Mouse (Mus musculus) heart, postnatal 0 days (tissue): Measurements from ENCODE around the gene Miga1. TPM values are rescaled to one million over a fixed set of nuclear protein-coding genes. Genes with fewer than 3 reads are reported as not detected.

ENCODE experiments used
- ATAC-seq: fragments of 200-750 bp; cut with Nextera tagmentation; 2 replicates; pipeline ENCODE4 v1.8.0; 2017; ENCODE audit warnings: low read depth, moderate number of reproducible peaks, moderate library complexity; ENCODE audit not compliant: insufficient read depth
- DNase-seq: peaks from one replicate; pipeline ENCODE4 v3.0.0-alpha.2; 2016; ENCODE audit warnings: low spot score
- H3K27ac ChIP-seq: fragments of 300-500 bp; sonication (generic); 2 replicates; pipeline ENCODE4 v1.5.1; 2014; ENCODE audit warnings: low read depth, mild to moderate bottlenecking
- H3K27me3 ChIP-seq: fragments of 300-500 bp; sonication (generic); 2 replicates; pipeline ENCODE4 v1.6.1; 2014; ENCODE audit warnings: low read length, mixed read lengths; ENCODE audit not compliant: control insufficient read depth, insufficient read depth
- H3K36me3 ChIP-seq: fragments of 300-500 bp; sonication (generic); replicated peaks from 2 replicates; pipeline ENCODE4 v1.6.1; 2014; ENCODE audit warnings: low read length, mixed read lengths; ENCODE audit not compliant: control insufficient read depth, insufficient read depth
- H3K4me1 ChIP-seq: fragments of 300-500 bp; sonication (generic); 2 replicates; pipeline ENCODE4 v1.6.1; 2014; ENCODE audit warnings: antibody characterized with exemption; ENCODE audit not compliant: control insufficient read depth, insufficient read depth
- H3K4me2 ChIP-seq: fragments of 300-500 bp; sonication (generic); 2 replicates; pipeline ENCODE4 v1.6.1; 2014; ENCODE audit warnings: low read depth, mild to moderate bottlenecking, low read length, moderate library complexity
- H3K4me3 ChIP-seq: fragments of 300-500 bp; sonication (generic); 2 replicates; pipeline ENCODE4 v1.5.1; 2014; ENCODE audit warnings: low read depth, low read length
- H3K9ac ChIP-seq: fragments of 300-500 bp; sonication (generic); replicated peaks from 2 replicates; pipeline ENCODE4 v1.6.1; 2014; ENCODE audit warnings: low read depth, low read length, mixed read lengths
- H3K9me3 ChIP-seq: fragments of 300-500 bp; sonication (generic); replicated peaks from 2 replicates; pipeline ENCODE4 v1.6.1; 2016; ENCODE audit warnings: low read length; ENCODE audit not compliant: control insufficient read depth
- CTCF ChIP-seq: IDR thresholded peaks from 2 replicates; pipeline ENCODE4 v1.5.1; 2016; ENCODE audit warnings: antibody characterized with exemption, control low read depth, low read depth
- EP300 ChIP-seq: IDR thresholded peaks from 2 replicates; pipeline ENCODE4 v1.6.1; 2016; ENCODE audit warnings: antibody characterized with exemption, low read depth
- WGBS: fragments of 180-500 bp; shearing (Covaris S2); extraction: QIAGEN DNeasy Blood & Tissue Kit; methylation state at CpG from one replicate; pipeline ENCODE4 v1.1.7; 2014; 5-methylcytosine and 5-hydroxymethylcytosine counted together
- polyA plus RNA-seq: library from polyadenylated mRNA; unstranded; fragments of >200 nt; fragmentation: Nextera tagmentation; extraction: Ambion mirVana; gene quantifications from 2 replicates; pipeline ENCODE4 v1.2.1, GENCODE M21; 2015
- total RNA-seq: library from RNA; depleted of rRNA; stranded (reverse); fragments of >200 nt; gene quantifications from 2 replicates; pipeline ENCODE4 v1.2.3, GENCODE M21; 2014; ENCODE audit warnings: low replicate concordance

Gene Miga1
- total and polyA plus RNA-seq, 2 experiments from 2014 or later = 9.0 to 9.8 TPM

GRCm38 (mm10) chr3:152265351-152266035 is 74.7 kb downstream of the Miga1 start:
- WGBS = 2% methylated on average over 58 of the region's 63 CpGs
- Histone ChIP-seq H3K27me3 (no peaks in the 10 kb centered on the region), H3K4me3 (peak overlapping the region; percentile 71), H3K27ac (peak overlapping the region; percentile 99), H3K4me1 (peaks cover 12% of the 10 kb centered on the region; the same call in 1 of the 2 replicates), H3K36me3 (no peaks in the 10 kb centered on the region), H3K4me2 (peak overlapping the region; percentile 63), H3K9ac (peak overlapping the region; percentile 87), H3K9me3 (no peaks in the 10 kb centered on the region)
- DNase-seq (peak; percentile 82), ATAC-seq (peak; percentile 87)
- TF ChIP-seq EP300 (peak; percentile 79; the same call in 1 of the 2 replicates), CTCF (no peak)

GRCm38 (mm10) chr3:152264830-152265229 is 75.4 kb downstream of the Miga1 start:
- no peaks in the 10 kb centered on the region for H3K27me3 ChIP-seq
- H3K9ac ChIP-seq = peak overlapping the region; percentile 87
- H3K27ac ChIP-seq = peak overlapping the region; percentile 99
- ATAC-seq (peak; percentile 15; the same call in 1 of the 2 replicates), DNase-seq (peak; percentile 68)
- no peak for TF ChIP-seq EP300
- TF ChIP-seq CTCF = no peak
- H3K9me3 ChIP-seq = no peaks in the 10 kb centered on the region
- peak overlapping the region; percentile 63 for H3K4me2 ChIP-seq
- no peaks in the 10 kb centered on the region for H3K36me3 ChIP-seq
- peak overlapping the region; percentile 71 for H3K4me3 ChIP-seq
- WGBS = 22% methylated on average over 12 of the region's 12 CpGs
- peaks cover 12% of the 10 kb centered on the region; the same call in 1 of the 2 replicates for H3K4me1 ChIP-seq

GRCm38 (mm10) chr3:152264374-152264773 is 75.8 kb downstream of the Miga1 start:
- peak overlapping the region; percentile 99 for H3K27ac ChIP-seq
- H3K4me3 ChIP-seq = peak overlapping the region; percentile 71
- ATAC-seq (no peak), DNase-seq (no peak)
- TF ChIP-seq EP300 (no peak), CTCF (no peak)
- peaks cover 12% of the 10 kb centered on the region; the same call in 1 of the 2 replicates for H3K4me1 ChIP-seq
- WGBS = 35% methylated on average over 10 of the region's 10 CpGs
- no peaks in the 10 kb centered on the region for H3K9me3 ChIP-seq
- peak overlapping the region; percentile 87 for H3K9ac ChIP-seq
- H3K4me2 ChIP-seq = peak overlapping the region; percentile 63
- H3K36me3 ChIP-seq = no peaks in the 10 kb centered on the region
- no peaks in the 10 kb centered on the region for H3K27me3 ChIP-seq

DNA sequence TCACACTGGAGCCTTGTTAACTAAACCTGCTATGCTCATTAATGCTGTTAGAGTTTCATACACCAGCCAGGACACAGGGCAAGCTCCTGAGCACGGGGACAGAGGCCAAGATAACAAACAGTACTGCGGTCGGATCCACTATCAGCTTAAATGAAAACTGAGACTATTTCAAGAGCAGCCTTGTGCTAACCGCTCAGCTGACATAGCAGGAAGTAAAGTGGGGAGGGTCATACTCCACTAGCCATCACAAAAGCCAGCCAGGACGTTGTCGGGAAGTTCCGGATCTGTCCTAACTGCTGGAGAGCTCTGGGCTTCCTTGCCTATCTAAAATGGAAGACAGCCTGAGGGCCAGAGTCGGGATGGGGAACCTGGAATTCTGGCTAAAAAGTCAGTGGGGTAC is 78.3 kb downstream of the Miga1 start:
- TF ChIP-seq EP300 (peak; percentile 82; the same call in 1 of the 2 replicates), CTCF (no peak)
- ATAC-seq (peak; percentile 37), DNase-seq (peak; percentile 77)
- peak overlapping the region; percentile 99 for H3K27ac ChIP-seq
- H3K4me3 ChIP-seq = peak overlapping the region; percentile 71
- no peaks in the 10 kb centered on the region for H3K9me3 ChIP-seq
- WGBS = 4% methylated on average over 8 of the region's 8 CpGs
- H3K27me3 ChIP-seq = no peaks in the 10 kb centered on the region
- H3K4me2 ChIP-seq = peak overlapping the region; percentile 63
- peak overlapping the region; percentile 87 for H3K9ac ChIP-seq
- H3K36me3 ChIP-seq = 0 out of 2 replicates have a peak, but pooled peaks cover 3% of the 10 kb centered on the region
- H3K4me1 ChIP-seq = peaks cover 17% of the 10 kb centered on the region

GRCm38 (mm10) chr3:152261436-152261835 is 78.8 kb downstream of the Miga1 start:
- Histone ChIP-seq H3K4me1 (peaks cover 14% of the 10 kb centered on the region), H3K4me3 (peak overlapping the region; percentile 71), H3K9me3 (no peaks in the 10 kb centered on the region), H3K36me3 (0 out of 2 replicates have a peak, but pooled peaks cover 3% of the 10 kb centered on the region), H3K4me2 (peak overlapping the region; percentile 63), H3K9ac (peak overlapping the region; percentile 87), H3K27ac (peak overlapping the region; percentile 99), H3K27me3 (no peaks in the 10 kb centered on the region)
- TF ChIP-seq CTCF (no peak), EP300 (no peak)
- no peak for ATAC-seq
- no peak for DNase-seq
- WGBS = 8% methylated on average over 8 of the region's 8 CpGs
